In genomic region chr5:114462067-114463040, GRCm38 (mm10) we compare ENCODE assay signal across 13 mouse cellular contexts. TPM values are rescaled to one million over a fixed set of nuclear protein-coding genes. Genes with fewer than 3 reads are reported as not detected.
A peak's percentile ranks its signal among the peaks of the same experiment; 100 is the strongest.
DNase-seq lines count a peak whose midpoint lies in the region; ATAC-seq and TF ChIP-seq lines count a peak whose summit lies in the region.
"Had no signal": no experiment of that assay in that cellular context is flagged by ENCODE, and none has a peak within 500 bp of the region (broad histone marks: within the 10 kb centered on the region; RNA-seq: fewer than 3 reads in every experiment).

No protein-coding gene starts in this region.

- H3K9ac ChIP-seq in heart, adult 2 months (ENCODE audit: low read depth, low read length) = no peak overlapping the region
- H3K9ac ChIP-seq in heart, embryonic 12.5 days = no peak overlapping the region
- no peak overlapping the region for H3K9ac ChIP-seq in forebrain, embryonic 16.5 days (replicated peaks; ENCODE audit: low read depth, low read length)
- no peak overlapping the region for H3K9ac ChIP-seq in midbrain, embryonic 16.5 days (ENCODE audit: low read depth, low read length)
- H3K9ac ChIP-seq: heart, embryonic 15.5 days; limb, embryonic 12.5 days; stomach, embryonic 15.5 days had no signal

- no peaks in the 10 kb centered on the region for H3K36me3 ChIP-seq in heart, adult 2 months (ENCODE audit: control insufficient read depth, insufficient read depth, low read length)
- H3K36me3 ChIP-seq in heart, embryonic 12.5 days = no peaks in the 10 kb centered on the region
- H3K36me3 ChIP-seq in E14TG2a.4 (ENCODE audit: insufficient read depth, low read length) = peaks cover 20% of the 10 kb centered on the region; the same call in 1 of the 2 replicates
- no peaks in the 10 kb centered on the region for H3K36me3 ChIP-seq in forebrain, embryonic 16.5 days (ENCODE audit: control insufficient read depth, insufficient read depth)
- 0 out of 2 replicates have a peak, but pooled peaks cover 3% of the 10 kb centered on the region for H3K36me3 ChIP-seq in midbrain, embryonic 16.5 days (ENCODE audit: control insufficient read depth, insufficient read depth, low read length)
- H3K36me3 ChIP-seq: heart, embryonic 15.5 days; limb, embryonic 12.5 days; stomach, embryonic 15.5 days had no signal

- no peaks in the 10 kb centered on the region for H3K27me3 ChIP-seq in heart, adult 2 months (ENCODE audit: control insufficient read depth, insufficient read depth, low read length)
- peaks cover 11% of the 10 kb centered on the region for H3K27me3 ChIP-seq in heart, embryonic 12.5 days (replicated peaks)
- H3K27me3 ChIP-seq in E14TG2a.4 (ENCODE audit: insufficient read depth, low read length) = no peaks in the 10 kb centered on the region
- 0 out of 2 replicates have a peak, but pooled peaks cover 3% of the 10 kb centered on the region for H3K27me3 ChIP-seq in forebrain, embryonic 16.5 days (replicated peaks; ENCODE audit: control insufficient read depth, insufficient read depth, low read length)
- no peaks in the 10 kb centered on the region for H3K27me3 ChIP-seq in midbrain, embryonic 16.5 days (ENCODE audit: control insufficient read depth, insufficient read depth, low read depth, low read length)
- H3K27me3 ChIP-seq: stomach, embryonic 15.5 days had no signal

- no peak overlapping the region for H3K27ac ChIP-seq in heart, adult 2 months
- H3K27ac ChIP-seq in heart, embryonic 12.5 days (ENCODE audit: poor library complexity, severe bottlenecking) = no peak overlapping the region
- H3K27ac ChIP-seq in forebrain, embryonic 16.5 days (ENCODE audit: low read length) = no peak overlapping the region
- H3K27ac ChIP-seq in midbrain, embryonic 16.5 days (ENCODE audit: low read length) = no peak overlapping the region
- H3K27ac ChIP-seq: heart, embryonic 15.5 days; limb, embryonic 12.5 days; stomach, embryonic 15.5 days had no signal

- no peaks in the 10 kb centered on the region for H3K9me3 ChIP-seq in heart, embryonic 12.5 days (replicated peaks)
- H3K9me3 ChIP-seq in E14TG2a.4 (ENCODE audit: low read length) = no peaks in the 10 kb centered on the region
- no peaks in the 10 kb centered on the region for H3K9me3 ChIP-seq in forebrain, embryonic 16.5 days (ENCODE audit: control insufficient read depth, low read length)
- H3K9me3 ChIP-seq in midbrain, embryonic 16.5 days (replicated peaks; ENCODE audit: control insufficient read depth, low read length, poor library complexity, severe bottlenecking) = no peaks in the 10 kb centered on the region
- H3K9me3 ChIP-seq: heart, embryonic 15.5 days; limb, embryonic 12.5 days; stomach, embryonic 15.5 days had no signal

- 74% methylated on average over 24 of the region's 24 CpGs for WGBS in heart, adult 2 months
- 79% methylated on average over 24 of the region's 24 CpGs for WGBS in heart, embryonic 12.5 days
- 69% methylated on average over 24 of the region's 24 CpGs for WGBS in forebrain, embryonic 16.5 days
- WGBS in midbrain, embryonic 16.5 days = 79% methylated on average over 24 of the region's 24 CpGs

- no peak for TF ChIP-seq EP300 in heart, adult 2 months (IDR thresholded peaks at IDR 0.05; ENCODE audit: insufficient read depth, low read depth, low read length)

- no peaks in the 10 kb centered on the region for H3K79me2 ChIP-seq in heart, adult 2 months (replicated peaks; ENCODE audit: control insufficient read depth, insufficient read depth, low read length)

- TF ChIP-seq POLR2A in heart, adult 2 months (IDR thresholded peaks at IDR 0.05; ENCODE audit: insufficient read depth, low read depth, low read length) = no peak

- H3K4me2 ChIP-seq in heart, embryonic 12.5 days = no peak overlapping the region
- H3K4me2 ChIP-seq in forebrain, embryonic 16.5 days (ENCODE audit: low read length) = no peak overlapping the region
- no peak overlapping the region for H3K4me2 ChIP-seq in midbrain, embryonic 16.5 days (ENCODE audit: low read length)
- H3K4me2 ChIP-seq: heart, embryonic 15.5 days; limb, embryonic 12.5 days; stomach, embryonic 15.5 days had no signal

- H3K4me1 ChIP-seq in heart, adult 2 months (ENCODE audit: control insufficient read depth, insufficient read depth, low read length) = no peaks in the 10 kb centered on the region
- H3K4me1 ChIP-seq in heart, embryonic 12.5 days (replicated peaks) = peaks cover 25% of the 10 kb centered on the region
- peaks cover 84% of the 10 kb centered on the region for H3K4me1 ChIP-seq in E14TG2a.4 (replicated peaks; ENCODE audit: low read depth, low read length)
- peaks cover 23% of the 10 kb centered on the region for H3K4me1 ChIP-seq in forebrain, embryonic 16.5 days (replicated peaks; ENCODE audit: control insufficient read depth, insufficient read depth, low read length)
- H3K4me1 ChIP-seq in midbrain, embryonic 16.5 days (ENCODE audit: control insufficient read depth, insufficient read depth, low read length) = peaks cover 18% of the 10 kb centered on the region

- peak; percentile 61 to 73 for DNase-seq in heart, adult 2 months
- peak; percentile 58 for DNase-seq in adrenal gland, adult 8-10 months
- peak; percentile 79 to 85 for DNase-seq in heart, postnatal 10 days
- no peak for DNase-seq in frontal cortex, adult 2 months (ENCODE audit: extremely low spot score in 1 of 2, low spot score in 1 of 2)
- DNase-seq: cerebellum, adult 18-20 months; lung, adult 2 months had no signal

- intact Hi-C loops in heart, adult 2 months (cut with DNase I) = no loop called here
- intact Hi-C loops in heart, postnatal 10 days (cut with DNase I) = no loop called here

- TF ChIP-seq CTCF in heart, adult 2 months (IDR thresholded peaks at IDR 0.05) = no peak
- no peak for TF ChIP-seq CTCF in E14TG2a.4 (conservative IDR thresholded peaks at IDR 0.05; ENCODE audit: low read length)

- H3K4me3 ChIP-seq in heart, adult 2 months = no peak overlapping the region
- H3K4me3 ChIP-seq in heart, embryonic 12.5 days = no peak overlapping the region
- 0 out of 2 replicates have a peak overlapping the region, but pooled peaks have one; percentile 13 for H3K4me3 ChIP-seq in E14TG2a.4 (replicated peaks; ENCODE audit: low read length)
- no peak overlapping the region for H3K4me3 ChIP-seq in forebrain, embryonic 16.5 days (replicated peaks; ENCODE audit: low read length)
- no peak overlapping the region for H3K4me3 ChIP-seq in midbrain, embryonic 16.5 days (ENCODE audit: low read depth, low read length)
- H3K4me3 ChIP-seq: heart, embryonic 15.5 days; limb, embryonic 12.5 days; stomach, embryonic 15.5 days had no signal

- ATAC-seq in heart, embryonic 12.5 days (ENCODE audit: insufficient number of reproducible peaks, low FRiP score) = no peak
- ATAC-seq in forebrain, embryonic 16.5 days = no peak
- ATAC-seq in midbrain, embryonic 16.5 days = no peak

RNA-seq across cellular contexts. Expression of gene Mvk, which starts 18.3 kb away (rescaled TPM):
- total RNA-seq in heart, adult 2 months (2021) = 10 to 100 TPM in 1 of 2 experiments, 1 to 10 TPM in 1; 9.8 to 10.6 TPM
- polyA plus RNA-seq in heart, adult 2 months (2012; rRNA removed) = 10.9 and 12.4 TPM in 2 replicates
- 23.3 and 24.3 TPM in 2 replicates for polyA plus RNA-seq in heart, embryonic 12.5 days (2016; fragmentation: Nextera tagmentation; extraction: Ambion mirVana)
- 10 to 100 TPM; 31.6 to 45.5 (median 37.1) TPM for total RNA-seq in adrenal gland, adult 8-10 months (2022)
- total RNA-seq in heart, postnatal 10 days (2021) = 10 to 100 TPM in 1 of 2 experiments, 1 to 10 TPM in 1; 8.7 to 10.2 TPM
- 35.8 and 38.1 TPM in 2 replicates for polyA plus RNA-seq in frontal cortex, adult 2 months (2012; rRNA removed)
- polyA plus RNA-seq in forebrain, embryonic 16.5 days (2015; fragmentation: Nextera tagmentation; extraction: Ambion mirVana) = 44.0 and 48.1 TPM in 2 replicates
- 72.6 and 77.0 TPM in 2 replicates for polyA plus RNA-seq in midbrain, embryonic 16.5 days (2015; fragmentation: Nextera tagmentation; extraction: Ambion mirVana)

RNA-seq across cellular contexts. Expression of gene Mmab, which starts 18.5 kb away (rescaled TPM):
- 10 to 100 TPM; 19.4 to 21.0 TPM for total RNA-seq in heart, adult 2 months (2021)
- 24.7 and 28.2 TPM in 2 replicates for polyA plus RNA-seq in heart, adult 2 months (2012; rRNA removed)
- 27.8 and 29.2 TPM in 2 replicates for polyA plus RNA-seq in heart, embryonic 12.5 days (2016; fragmentation: Nextera tagmentation; extraction: Ambion mirVana)
- total RNA-seq in adrenal gland, adult 8-10 months (2022) = 10 to 100 TPM; 20.0 to 30.0 (median 24.4) TPM
- 10 to 100 TPM; 10.6 TPM for total RNA-seq in heart, postnatal 10 days (2021)
- 31.1 and 31.4 TPM in 2 replicates for polyA plus RNA-seq in frontal cortex, adult 2 months (2012; rRNA removed)
- polyA plus RNA-seq in forebrain, embryonic 16.5 days (2015; fragmentation: Nextera tagmentation; extraction: Ambion mirVana) = 20.1 and 27.7 TPM in 2 replicates
- polyA plus RNA-seq in midbrain, embryonic 16.5 days (2015; fragmentation: Nextera tagmentation; extraction: Ambion mirVana) = 35.9 and 38.7 TPM in 2 replicates

Comparison
In these comparisons a context has a peak if more than half of its experiments do, and no peak if none do; other contexts are left out.
1. DNase-seq: peak in heart, adult 2 months (2 of 2), adrenal gland, adult 8-10 months (single experiment) and heart, postnatal 10 days (2 of 2); none in frontal cortex, adult 2 months (0 of 2).